Mouse (Mus musculus) gastrocnemius, postnatal 4 days (tissue): ENCODE results near the gene Ap1m1. TPM values are rescaled to one million over a fixed set of nuclear protein-coding genes. Genes with fewer than 3 reads are reported as not detected.

Experiments
- DNase-seq, 2 experiments: peaks; one replicate each; pipeline ENCODE4 v3.0.0; 2021 to 2022; ENCODE audit warnings: low spot score in 2 of 2, mixed read lengths in 2 of 2
- total RNA-seq, 2 experiments: library from RNA; stranded (reverse); gene quantifications; 2 replicates each; pipeline ENCODE4 v1.2.3; 2021

Ap1m1 gene
- total RNA-seq, 2 experiments from 2014 or later: 46.4 to 48.5 TPM

DNA sequence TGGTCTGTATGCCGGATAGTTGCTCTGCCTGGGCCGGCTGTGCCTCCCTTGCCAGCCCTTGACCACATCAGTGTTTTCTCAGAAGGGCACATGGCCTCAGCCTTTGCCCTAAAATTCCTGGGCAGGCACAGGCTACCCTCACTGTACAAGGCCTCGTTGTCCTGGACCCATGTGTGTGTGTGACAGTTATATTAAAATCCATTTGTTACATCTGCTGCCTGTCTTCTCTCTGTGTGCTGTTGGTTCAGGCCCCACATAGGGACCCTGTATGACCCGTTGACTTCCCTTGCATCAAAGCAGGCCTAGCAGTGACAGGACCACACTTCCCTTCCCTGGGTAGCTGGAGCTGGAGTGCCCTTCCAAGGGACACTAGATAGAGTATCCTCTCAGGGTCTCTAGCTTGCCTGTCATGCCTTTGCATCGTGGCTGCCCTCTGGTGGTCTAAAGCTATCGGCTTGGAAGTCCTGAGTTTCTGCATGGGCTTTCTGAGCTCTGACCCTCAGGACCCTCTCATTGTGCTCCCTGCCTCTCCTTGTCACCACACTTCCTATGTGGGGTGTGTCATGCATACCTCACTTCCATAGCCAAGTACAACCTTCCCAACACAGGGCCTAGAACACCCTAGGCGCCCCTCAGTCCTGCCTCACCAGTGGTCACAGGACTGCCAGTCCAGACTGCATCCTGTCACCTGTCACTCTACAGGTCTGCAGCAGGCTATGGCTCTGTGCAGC is 17.5 kb downstream of the Ap1m1 start:
- peak in 1 of 2 experiments; percentile 37 for DNase-seq

GRCm38 (mm10) chr8:72257902-72258238 is 18.1 kb downstream of the Ap1m1 start:
- no peak for DNase-seq

DNA sequence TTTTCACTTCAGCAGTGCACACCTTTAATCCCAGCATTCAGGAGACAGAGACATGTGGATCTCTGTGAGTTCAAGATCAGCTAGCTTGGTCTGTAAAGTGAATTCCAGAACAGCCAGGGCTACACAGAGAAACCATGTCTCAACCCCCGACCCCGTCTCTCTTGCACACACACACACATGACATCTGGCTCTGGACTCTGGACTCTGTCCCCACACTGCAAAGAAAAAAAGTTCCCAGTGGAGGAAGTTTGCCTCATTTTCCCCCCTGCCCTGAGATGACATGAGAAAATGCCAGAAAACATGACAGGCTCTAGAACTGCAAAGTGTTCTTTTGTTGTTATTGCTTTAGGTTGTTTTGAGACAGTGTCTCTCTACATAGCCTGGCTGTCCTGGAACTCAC is 20.0 kb downstream of the Ap1m1 start:
- no peak for DNase-seq

GRCm38 (mm10) chr8:72260585-72260984 is 20.8 kb downstream of the Ap1m1 start:
- DNase-seq: no peak

DNA sequence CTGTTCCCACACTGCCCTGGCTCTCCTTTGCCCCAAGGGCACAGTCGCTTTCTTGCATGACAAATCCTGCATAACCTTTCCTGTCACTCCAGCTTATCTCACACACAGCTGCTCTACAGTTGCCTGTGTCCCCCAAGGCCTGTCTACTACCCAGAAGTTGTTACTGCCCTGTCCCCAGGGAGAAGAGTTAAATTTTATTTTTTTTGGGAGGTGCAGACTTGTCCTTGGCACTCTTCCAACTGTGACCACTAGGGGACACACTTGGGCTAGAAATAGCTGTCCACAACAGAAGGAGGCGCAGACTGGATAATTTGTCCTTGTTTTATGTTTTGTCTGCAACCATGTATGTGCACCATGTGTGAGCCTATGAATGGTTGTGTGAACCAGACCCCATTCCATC is 21.2 kb downstream of the Ap1m1 start:
- peak in 1 of 2 experiments; percentile 42 for DNase-seq

GRCm38 (mm10) chr8:72261431-72261830 is 21.6 kb downstream of the Ap1m1 start:
- no peak for DNase-seq

DNA sequence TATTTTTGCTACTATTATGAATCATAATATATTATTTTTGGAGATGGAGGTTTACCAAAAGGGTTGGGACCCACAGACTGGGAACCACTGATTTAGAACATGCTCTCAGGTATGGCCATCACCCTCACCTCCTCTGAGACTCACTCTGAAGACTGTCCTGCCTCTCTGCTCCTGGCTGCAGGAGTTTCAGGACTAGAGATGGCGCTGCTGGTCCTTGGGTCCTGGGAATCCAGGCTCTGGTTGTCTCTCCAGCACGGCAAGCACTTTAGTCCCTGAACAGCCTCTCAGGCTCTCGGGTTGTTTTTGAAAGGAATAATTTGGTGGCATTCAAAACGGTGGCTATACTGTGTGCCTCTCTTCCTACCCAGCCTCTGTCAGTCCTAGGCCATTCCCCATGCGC is 22.1 kb downstream of the Ap1m1 start:
- DNase-seq: no peak

- DNase-seq: no peak
Observed at GRCm38 (mm10) chr8:72262756-72263155, 22.9 kb downstream of the Ap1m1 start.

GRCm38 (mm10) chr8:72263451-72263850 is 23.6 kb downstream of the Ap1m1 start:
- DNase-seq: no peak

DNA sequence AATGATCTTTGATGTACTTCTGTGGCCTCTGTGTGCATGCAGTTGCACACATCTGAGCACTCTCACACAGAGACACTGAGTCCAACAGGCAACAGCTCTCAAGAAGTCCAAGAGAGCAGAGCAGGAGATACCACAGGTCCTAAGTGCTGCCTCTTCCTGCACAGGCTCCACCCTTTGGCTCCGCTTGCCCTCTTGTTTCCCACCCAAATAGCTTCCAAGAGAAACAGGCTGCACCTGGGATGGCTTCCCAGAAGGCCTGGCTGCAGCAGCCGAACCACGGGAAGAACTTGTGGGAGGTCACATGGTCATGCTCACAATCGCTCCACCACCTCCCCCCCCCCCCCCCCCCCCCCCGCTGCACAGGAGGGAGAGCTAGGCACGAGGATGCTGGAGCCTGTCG is 25.5 kb downstream of the Ap1m1 start:
- no peak for DNase-seq

DNA sequence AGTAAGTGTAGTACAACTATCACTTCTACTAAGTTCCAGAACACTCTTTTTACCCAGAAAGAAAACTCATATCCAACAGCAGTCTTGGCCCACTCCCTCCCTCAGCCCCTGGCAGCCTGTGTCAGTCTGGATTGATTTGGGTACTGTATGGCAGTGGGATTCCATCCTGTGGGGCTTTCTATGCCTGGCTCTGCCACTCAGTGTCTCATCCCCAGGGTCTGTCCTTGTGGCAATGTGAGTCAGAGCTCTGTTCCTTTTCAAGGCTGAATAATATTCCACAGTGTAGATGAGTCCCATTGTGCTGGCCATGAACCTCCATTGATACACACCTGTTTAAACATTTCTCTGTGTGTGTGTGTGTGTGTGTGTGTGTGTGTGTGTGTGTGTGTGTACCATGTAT is 26.9 kb downstream of the Ap1m1 start:
- no peak for DNase-seq

DNA sequence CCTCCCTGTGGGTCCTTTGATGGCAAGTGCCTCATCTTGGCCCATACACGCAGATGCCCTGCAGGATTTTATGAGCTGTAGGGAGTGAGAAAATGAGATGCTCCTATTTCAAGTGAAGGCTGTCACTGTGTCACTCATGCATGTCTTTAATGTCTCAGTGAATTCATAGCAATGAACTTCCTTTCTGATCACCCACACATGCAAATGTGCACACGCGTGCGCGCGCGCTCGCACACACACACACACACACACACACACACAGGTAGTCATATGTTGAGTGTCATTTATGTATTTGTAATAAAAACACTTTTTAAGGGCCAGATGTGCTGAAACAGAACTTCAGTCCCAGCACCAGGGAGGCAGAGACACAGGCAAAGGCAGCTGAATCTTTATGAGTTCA is 27.3 kb downstream of the Ap1m1 start:
- DNase-seq: no peak

DNA sequence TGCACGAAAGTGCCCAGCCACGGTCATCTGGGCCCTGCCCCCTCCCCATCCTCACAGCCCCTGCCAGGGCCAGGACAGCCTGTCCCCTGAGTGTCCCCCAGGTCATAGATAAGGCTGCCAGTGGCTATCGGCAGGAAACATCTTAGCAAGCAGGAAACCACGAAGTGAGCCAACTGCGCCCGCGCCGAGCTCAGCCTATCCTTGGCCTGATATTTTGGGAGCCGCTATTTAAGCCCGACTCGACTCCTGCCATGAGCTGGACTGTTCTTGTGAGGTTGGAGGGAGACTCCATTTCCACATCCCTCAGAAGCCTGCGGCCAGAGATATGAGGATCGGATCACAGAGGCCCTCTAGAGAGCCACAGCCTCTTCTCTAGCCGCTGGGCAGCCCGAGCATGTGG is 28.5 kb downstream of the Ap1m1 start:
- peak in 1 of 2 experiments; percentile 54 for DNase-seq

GRCm38 (mm10) chr8:72270606-72271005 is 30.8 kb downstream of the Ap1m1 start:
- DNase-seq: no peak

GRCm38 (mm10) chr8:72271051-72271660 is 31.3 kb downstream of the Ap1m1 start:
- no peak for DNase-seq

- no peak for DNase-seq
Observed at GRCm38 (mm10) chr8:72271691-72272090, 31.9 kb downstream of the Ap1m1 start.

GRCm38 (mm10) chr8:72272361-72272760 is 32.5 kb downstream of the Ap1m1 start:
- DNase-seq: peak in 1 of 2 experiments; percentile 64

GRCm38 (mm10) chr8:72273111-72273770 is 33.4 kb downstream of the Ap1m1 start:
- DNase-seq: no peak

DNA sequence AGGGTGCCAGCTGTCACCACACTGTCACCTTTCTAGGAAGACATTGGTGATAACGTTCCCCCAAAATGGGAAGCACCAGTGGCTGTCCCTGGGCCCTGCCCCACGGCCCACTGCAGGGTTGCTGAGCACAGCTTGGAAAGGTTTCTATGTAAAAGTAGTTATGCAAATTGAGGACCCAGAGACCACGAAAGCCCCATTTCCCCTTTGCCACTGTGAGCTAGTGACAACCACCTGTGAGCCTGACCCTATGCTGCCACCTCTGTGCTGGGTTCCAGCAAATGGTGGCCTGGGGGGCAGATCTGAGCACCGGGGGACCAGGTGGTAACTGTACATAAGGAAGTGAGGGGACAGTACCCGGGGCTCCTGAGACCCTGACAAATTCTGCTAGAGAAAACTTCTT is 34.0 kb downstream of the Ap1m1 start:
- DNase-seq: no peak

DNA sequence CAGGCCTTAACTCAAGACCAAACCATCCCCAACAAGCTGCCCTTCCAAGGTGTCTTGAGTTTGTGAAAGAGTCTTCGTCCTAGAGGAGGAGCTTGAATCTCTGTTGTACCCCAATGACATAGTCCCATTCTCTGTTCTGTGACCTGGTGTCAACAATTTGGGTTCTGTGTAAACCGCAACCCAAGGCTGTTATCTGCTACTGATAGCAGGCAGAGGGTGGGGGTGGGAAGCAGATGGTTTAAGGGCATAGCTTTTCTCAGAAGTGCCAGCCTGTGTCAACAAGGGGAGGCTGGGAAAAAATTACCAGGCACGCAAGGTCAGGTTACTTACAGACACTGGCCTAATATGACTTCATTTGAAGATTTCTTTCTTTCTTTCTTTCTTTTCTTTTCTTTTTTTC is 37.4 kb downstream of the Ap1m1 start:
- DNase-seq: no peak

DNA sequence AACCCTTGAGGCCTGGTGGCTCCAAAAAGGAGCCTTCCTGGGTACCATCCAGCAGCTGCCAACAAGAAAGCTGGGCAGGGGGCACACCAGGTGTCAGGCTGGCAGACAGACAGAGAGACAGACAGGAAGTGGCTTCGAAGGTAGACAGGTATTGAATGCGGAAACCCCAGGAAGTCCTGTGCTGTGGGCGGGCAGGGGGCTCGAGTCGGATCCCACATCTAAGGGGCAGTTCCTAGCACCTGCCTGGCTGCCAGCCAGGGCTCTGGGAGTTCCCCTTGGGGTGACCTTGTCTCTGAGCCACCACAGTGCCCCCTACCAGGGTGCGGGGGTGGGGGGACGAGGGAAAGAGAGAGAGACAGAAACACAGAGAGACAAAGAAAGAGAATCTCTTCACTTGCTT is 39.3 kb downstream of the Ap1m1 start:
- DNase-seq: no peak

DNA sequence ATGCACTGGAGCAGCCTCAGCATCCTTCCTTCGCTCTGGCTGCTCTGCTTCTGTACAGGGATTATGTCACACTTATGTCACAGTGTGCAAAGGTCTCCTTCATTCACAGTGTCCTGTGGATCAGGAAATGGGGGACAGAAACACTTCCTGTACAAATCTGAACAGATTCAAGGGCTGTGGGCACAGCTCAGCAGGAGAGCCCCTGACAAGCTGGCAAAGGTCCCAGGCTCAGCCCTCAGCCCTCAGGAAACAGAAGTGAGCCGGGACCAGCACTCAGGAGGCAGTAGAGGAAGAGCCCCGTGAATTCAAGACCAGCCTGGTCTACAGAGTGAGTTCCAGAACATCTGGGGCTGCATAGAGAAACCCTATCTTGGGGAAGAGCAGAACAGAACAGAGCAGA is 41.8 kb downstream of the Ap1m1 start:
- no peak for DNase-seq

DNA sequence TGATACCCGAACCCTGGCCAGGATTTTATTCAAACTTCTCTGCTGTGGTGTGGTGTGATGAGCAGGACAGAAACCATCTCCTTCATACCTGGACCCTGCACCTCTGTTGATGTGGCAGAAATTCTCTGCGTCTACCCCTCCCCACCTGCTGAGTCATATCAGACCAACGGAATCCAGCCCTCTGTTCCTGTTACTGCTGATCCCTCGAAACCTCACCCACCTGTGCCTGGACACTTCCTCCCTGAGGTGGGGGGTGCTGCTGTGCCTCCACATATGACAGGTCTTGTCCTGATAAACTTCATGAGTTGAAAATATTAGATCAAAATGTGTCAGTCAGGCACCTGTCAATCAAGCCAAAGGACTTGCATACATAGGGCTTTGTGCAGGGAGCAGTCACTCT is 45.5 kb downstream of the Ap1m1 start:
- no peak for DNase-seq
